Mouse (Mus musculus) cerebellum, adult 2 months (tissue): ENCODE results near the gene Dennd2a. TPM values are rescaled to one million over a fixed set of nuclear protein-coding genes. Genes with fewer than 3 reads are reported as not detected.
A peak's percentile ranks its signal among the peaks of the same experiment; 100 is the strongest.

Experiments
- DNase-seq, 2 experiments: peaks; one replicate each; pipeline ENCODE4 v3.0.0; 2021
- H3K27ac ChIP-seq: fragments of 200-500 bp; 2 replicates; pipeline ENCODE4 v1.5.1; 2012; ENCODE audit warnings: low read length, control low read depth, inconsistent platforms; ENCODE audit not compliant: insufficient read depth
- H3K27me3 ChIP-seq: fragments of 200-500 bp; 2 replicates; pipeline ENCODE4 v1.6.1; 2012; ENCODE audit warnings: inconsistent platforms, mild to moderate bottlenecking, low read length, moderate library complexity; ENCODE audit not compliant: control insufficient read depth, insufficient read depth
- H3K4me1 ChIP-seq: fragments of 200-500 bp; 2 replicates; pipeline ENCODE4 v1.6.1; 2011; ENCODE audit warnings: low read length; ENCODE audit not compliant: control insufficient read depth, insufficient read depth
- H3K4me3 ChIP-seq: fragments of 200-500 bp; replicated peaks from 2 replicates; pipeline ENCODE3; 2011; ENCODE audit warnings: mild to moderate bottlenecking, low read depth, low read length, control low read depth; ENCODE audit not compliant: insufficient read depth
- CTCF ChIP-seq: fragments of 200-500 bp; IDR thresholded peaks from 2 replicates; pipeline ENCODE4 v1.5.1; 2011; ENCODE audit warnings: low read depth, mild to moderate bottlenecking, control low read depth, low read length, moderate library complexity, borderline replicate concordance; ENCODE audit not compliant: insufficient read depth
- POLR2A ChIP-seq: fragments of 200-500 bp; IDR thresholded peaks from 2 replicates; pipeline ENCODE4 v1.6.1; 2011; ENCODE audit warnings: low read length, control low read depth, borderline replicate concordance; ENCODE audit not compliant: insufficient read depth
- WGBS: fragments of 180-500 bp; shearing (Covaris S2); methylation state at CpG from one replicate; pipeline ENCODE4 v1.1.7; 2018; 5-methylcytosine and 5-hydroxymethylcytosine counted together
- polyA plus RNA-seq: library from polyadenylated mRNA; depleted of rRNA; stranded (reverse); fragments of >200 nt; gene quantifications from 2 replicates; pipeline ENCODE4 v1.2.3, GENCODE M21; 2012

Dennd2a gene
- polyA plus RNA-seq, 1 experiment: 12.3 TPM

- H3K4me3 ChIP-seq: no peak overlapping the region
- WGBS: 91% methylated on average over 5 of the region's 5 CpGs
These were observed 88.2 kb downstream of the Dennd2a start for GRCm38 (mm10) chr6:39469427-39469826.

GRCm38 (mm10) chr6:39462621-39463538 is 94.8 kb downstream of the Dennd2a start:
- no peaks in the 10 kb centered on the region for H3K27me3 ChIP-seq

More at GRCm38 (mm10) chr6:39469427-39469826, 88.2 kb downstream of the Dennd2a start:
- TF ChIP-seq CTCF: no peak
- no peak for TF ChIP-seq POLR2A
- no peaks in the 10 kb centered on the region for H3K27me3 ChIP-seq
- DNase-seq: no peak
- no peak overlapping the region for H3K27ac ChIP-seq
- H3K4me1 ChIP-seq: no peaks in the 10 kb centered on the region

GRCm38 (mm10) chr6:39460040-39460439 is 97.6 kb downstream of the Dennd2a start:
- no peaks in the 10 kb centered on the region for H3K27me3 ChIP-seq
- DNase-seq: no peak
- 92% methylated on average over 11 of the region's 11 CpGs for WGBS
- no peak overlapping the region for H3K27ac ChIP-seq
- no peak overlapping the region for H3K4me3 ChIP-seq
- H3K4me1 ChIP-seq: no peaks in the 10 kb centered on the region
- TF ChIP-seq CTCF: no peak
- TF ChIP-seq POLR2A: no peak

More at GRCm38 (mm10) chr6:39462621-39463538, 94.8 kb downstream of the Dennd2a start:
- TF ChIP-seq CTCF (peak; percentile 91), POLR2A (no peak)
- Histone ChIP-seq H3K27ac (no peak overlapping the region), H3K4me1 (no peaks in the 10 kb centered on the region), H3K4me3 (no peak overlapping the region)
- WGBS: 44% methylated on average over 16 of the region's 16 CpGs
- peak; percentile 72 to 81 for DNase-seq

GRCm38 (mm10) chr6:39455339-39456160 is 102.1 kb downstream of the Dennd2a start:
- Histone ChIP-seq H3K27me3 (no peaks in the 10 kb centered on the region), H3K27ac (no peak overlapping the region), H3K4me1 (no peaks in the 10 kb centered on the region), H3K4me3 (no peak overlapping the region)
- 78% methylated on average over 8 of the region's 8 CpGs for WGBS
- DNase-seq: no peak
- TF ChIP-seq CTCF (no peak), POLR2A (no peak)

GRCm38 (mm10) chr6:39454616-39455015 is 103.1 kb downstream of the Dennd2a start:
- no peak for TF ChIP-seq POLR2A
- TF ChIP-seq CTCF: no peak
- Histone ChIP-seq H3K4me3 (no peak overlapping the region), H3K4me1 (no peaks in the 10 kb centered on the region), H3K27ac (no peak overlapping the region), H3K27me3 (no peaks in the 10 kb centered on the region)
- DNase-seq: no peak
- WGBS: 69% methylated on average over 2 of the region's 2 CpGs

- TF ChIP-seq CTCF (no peak), POLR2A (no peak)
- DNase-seq: no peak
- no peak overlapping the region for H3K4me3 ChIP-seq
- H3K27me3 ChIP-seq: no peaks in the 10 kb centered on the region
- no peak overlapping the region for H3K27ac ChIP-seq
- 88% methylated on average over 4 of the region's 4 CpGs for WGBS
- no peaks in the 10 kb centered on the region for H3K4me1 ChIP-seq
These were observed 104.1 kb downstream of the Dennd2a start for GRCm38 (mm10) chr6:39453564-39453963.

- H3K4me1 ChIP-seq: no peaks in the 10 kb centered on the region
- TF ChIP-seq CTCF: peak; percentile 11; the same call in 1 of the 2 replicates
- TF ChIP-seq POLR2A: no peak
- WGBS: 71% methylated on average over 3 of the region's 3 CpGs
- H3K4me3 ChIP-seq: no peak overlapping the region
- no peaks in the 10 kb centered on the region for H3K27me3 ChIP-seq
- DNase-seq: no peak
- H3K27ac ChIP-seq: no peak overlapping the region
These were observed 106.6 kb downstream of the Dennd2a start for GRCm38 (mm10) chr6:39451033-39451432.
